Mouse (Mus musculus) lung, postnatal 10 days (tissue): ENCODE results near the gene Elavl4.
A peak's percentile ranks its signal among the peaks of the same experiment; 100 is the strongest.

Experiments
- DNase-seq: peaks from one replicate; pipeline ENCODE4 v3.0.0; 2021

Elavl4 gene

DNA sequence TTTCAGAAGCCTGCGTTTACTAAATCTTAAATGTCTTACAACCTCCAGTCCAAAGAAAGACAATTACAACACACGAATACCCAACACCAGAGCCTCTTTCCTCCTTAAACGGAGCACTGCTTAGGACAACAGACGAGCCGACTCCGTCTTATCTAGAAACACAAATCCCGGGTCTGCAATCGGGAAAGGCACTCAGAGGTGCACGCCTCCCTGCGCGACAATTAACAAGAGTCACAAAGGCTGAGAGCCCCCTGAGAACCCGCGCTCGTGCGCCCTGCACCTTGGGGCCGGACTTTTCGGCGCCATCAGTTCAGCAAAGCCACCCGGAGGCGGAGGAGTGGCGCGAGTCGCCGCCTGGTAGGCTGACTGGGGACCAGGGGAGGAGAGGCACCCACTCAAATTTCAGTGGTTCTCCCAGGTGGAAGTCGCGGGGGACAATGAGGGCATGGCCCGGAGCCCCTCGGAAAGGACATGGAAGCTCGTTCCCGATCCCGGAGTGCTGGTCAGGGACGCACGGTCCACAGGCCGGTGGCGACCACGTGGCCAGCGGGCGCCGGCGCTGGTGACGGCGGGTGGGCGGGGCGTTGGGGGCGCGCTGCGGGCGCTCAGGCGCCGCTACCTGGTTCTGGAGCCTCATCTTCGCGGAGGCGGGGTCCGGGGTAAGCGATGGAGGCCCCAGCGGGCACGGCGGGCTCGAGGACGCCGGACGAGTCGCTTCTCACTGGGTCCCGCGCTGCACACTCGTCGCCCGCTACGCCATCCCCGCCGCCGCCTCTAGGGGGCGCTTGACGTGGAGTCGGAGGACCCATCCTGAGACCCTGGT lies at the start of gene Elavl4:
Gene Elavl4 (minus strand): TSS at position 732 of the 823 bp plus-strand sequence.
- DNase-seq: peak; percentile 31

DNA sequence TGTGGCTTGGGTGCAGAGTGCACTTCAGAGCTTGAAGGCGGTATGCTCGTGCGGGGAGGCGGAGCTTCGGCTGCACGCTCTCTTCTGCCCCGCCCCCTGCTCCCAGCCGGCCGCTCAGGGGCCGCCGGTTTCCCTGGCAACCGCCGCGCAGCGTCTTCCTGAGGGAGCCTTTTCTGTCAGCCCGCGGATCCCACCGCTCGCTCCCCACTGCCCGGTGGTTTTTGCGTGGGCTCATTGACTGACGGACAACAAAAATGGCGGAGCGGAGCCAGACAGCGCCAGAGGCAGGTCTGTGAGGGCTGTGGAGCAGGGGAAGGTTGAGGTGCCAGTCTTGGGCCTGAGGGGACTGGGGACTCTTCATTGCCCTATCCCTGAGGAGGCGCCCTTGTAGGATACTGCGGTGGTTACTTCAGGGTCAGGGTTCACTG lies 45.9 kb upstream of the Elavl4 start, which contains the start of gene Agbl4:
Gene Agbl4 (plus strand): TSS at position 44 of the 428 bp plus-strand sequence.
- peak; percentile 44 for DNase-seq

GRCm38 (mm10) chr4:110396221-110396620 lies 44.5 kb upstream of the Elavl4 start:
- DNase-seq: no peak

DNA sequence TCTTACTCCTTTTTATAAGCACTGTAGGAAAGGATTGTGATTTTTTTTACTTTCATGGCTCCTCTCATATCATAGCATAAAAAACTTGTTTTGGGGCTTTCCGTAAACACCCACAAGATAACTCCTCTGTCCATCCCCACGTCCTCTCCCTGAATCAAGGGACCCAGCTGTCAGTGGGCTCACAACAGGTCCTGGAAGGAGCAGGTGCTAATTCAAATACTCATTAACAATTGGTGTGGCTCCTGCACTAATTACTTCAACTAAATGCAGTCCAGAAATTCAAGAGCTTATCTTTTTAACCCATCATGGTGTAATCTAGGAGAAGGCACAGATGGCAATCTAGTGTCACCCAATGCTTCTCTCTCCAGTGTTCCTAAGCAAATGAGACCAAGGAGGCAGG lies 8.9 kb upstream of the Elavl4 start:
- no peak for DNase-seq

- DNase-seq: no peak
These were observed 276 bp upstream of the Elavl4 start for GRCm38 (mm10) chr4:110352001-110352369.

DNA sequence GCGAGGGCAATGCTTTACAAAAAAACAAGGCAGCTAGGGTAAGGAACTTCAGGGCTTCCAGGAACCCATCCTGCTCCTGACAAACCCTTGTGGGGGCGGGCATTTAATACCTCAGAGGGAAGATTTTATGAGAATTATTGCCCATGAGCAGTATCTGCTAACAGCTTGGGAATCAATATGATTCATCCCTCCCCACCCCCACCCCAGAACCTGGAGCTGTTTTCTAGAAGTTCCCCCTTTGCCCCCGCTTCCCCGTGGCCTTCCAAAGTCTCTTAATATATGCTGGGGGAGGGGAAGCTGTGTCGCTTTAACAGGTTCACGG lies 892 bp downstream of the Elavl4 start:
- no peak for DNase-seq

GRCm38 (mm10) chr4:110323912-110324311 lies 27.8 kb downstream of the Elavl4 start:
- no peak for DNase-seq

DNA sequence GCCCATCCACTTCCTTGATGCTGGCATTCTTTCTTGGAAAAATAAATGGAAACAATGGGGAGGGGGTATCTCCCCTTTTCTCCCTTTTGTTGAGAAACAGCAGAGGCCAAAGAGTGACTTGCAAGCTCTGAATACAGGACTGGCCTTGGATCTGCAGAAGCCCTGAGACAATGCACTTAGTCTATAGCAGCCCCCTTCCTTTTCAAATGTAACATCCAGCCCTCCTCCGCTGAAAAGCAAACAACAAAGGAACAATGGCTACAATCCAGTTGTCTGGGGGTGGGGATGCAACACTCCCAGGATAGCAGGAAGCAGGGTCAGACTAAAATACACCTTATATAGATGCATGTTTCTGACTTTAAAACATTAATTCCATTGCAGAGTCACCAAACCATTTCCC lies 39.6 kb downstream of the Elavl4 start:
- no peak for DNase-seq

GRCm38 (mm10) chr4:110306972-110307371 lies 44.7 kb downstream of the Elavl4 start:
- no peak for DNase-seq

GRCm38 (mm10) chr4:110306559-110306958 lies 45.1 kb downstream of the Elavl4 start:
- DNase-seq: no peak

- no peak for DNase-seq
These were observed 55.9 kb downstream of the Elavl4 start for GRCm38 (mm10) chr4:110295793-110296192.

DNA sequence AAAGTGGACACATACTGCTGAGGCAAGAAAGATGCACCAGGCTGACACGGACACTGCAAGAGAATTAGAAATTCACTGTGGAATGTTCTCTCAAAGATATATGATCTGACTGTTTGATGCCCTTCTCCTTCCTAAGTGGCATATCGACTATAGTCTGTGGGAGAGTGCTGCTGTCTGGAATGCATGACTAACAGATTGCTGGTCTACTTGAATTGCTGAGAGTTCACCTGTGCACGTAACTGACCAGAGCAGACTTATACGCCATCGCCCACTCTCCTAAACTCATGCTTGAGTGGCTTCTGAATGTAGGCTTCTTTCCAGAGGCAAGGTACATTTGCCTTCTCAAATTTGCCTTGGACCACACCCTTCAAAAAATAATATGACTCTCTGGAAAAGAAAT lies 58.5 kb downstream of the Elavl4 start:
- no peak for DNase-seq

DNA sequence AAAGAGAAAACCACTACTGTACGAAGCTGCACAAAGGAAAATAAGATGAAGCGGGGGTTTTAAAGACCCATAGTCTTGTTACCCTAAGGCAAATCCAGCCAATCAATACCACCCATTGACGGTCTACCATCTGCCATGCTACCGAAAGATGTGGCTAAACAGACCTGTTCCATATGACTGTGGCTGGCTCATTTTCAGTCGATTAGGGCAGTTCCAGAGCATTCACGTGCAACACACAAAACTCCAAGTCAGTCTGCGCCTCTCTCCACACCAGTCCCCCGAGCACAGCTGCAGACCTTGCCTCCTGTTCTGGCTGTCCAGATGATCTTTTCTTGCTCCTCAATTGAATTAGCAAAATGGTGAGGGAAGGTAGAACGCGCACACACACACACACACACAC lies 59.2 kb downstream of the Elavl4 start:
- no peak for DNase-seq

- DNase-seq: no peak
These were observed 61.1 kb downstream of the Elavl4 start for GRCm38 (mm10) chr4:110290544-110291095.

DNA sequence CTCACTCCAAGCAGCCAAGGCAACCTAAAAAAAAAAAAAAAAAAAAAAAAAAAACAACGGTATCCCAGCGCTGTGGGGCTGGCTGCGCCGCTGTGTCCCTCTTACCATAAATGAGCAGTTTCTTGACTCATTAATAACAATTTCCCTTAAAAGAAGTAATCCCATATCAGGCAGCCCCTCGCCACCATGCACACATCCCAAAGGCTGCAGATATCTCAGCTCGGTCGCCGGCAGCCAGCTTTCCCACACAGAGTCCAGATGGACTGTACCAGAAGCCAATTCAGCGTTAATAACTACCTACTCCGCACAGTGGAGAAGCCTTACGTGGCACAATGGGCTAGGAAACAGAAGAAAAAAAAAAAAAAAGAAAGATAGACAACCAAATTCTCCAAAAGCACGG lies 61.7 kb downstream of the Elavl4 start:
- DNase-seq: no peak

DNA sequence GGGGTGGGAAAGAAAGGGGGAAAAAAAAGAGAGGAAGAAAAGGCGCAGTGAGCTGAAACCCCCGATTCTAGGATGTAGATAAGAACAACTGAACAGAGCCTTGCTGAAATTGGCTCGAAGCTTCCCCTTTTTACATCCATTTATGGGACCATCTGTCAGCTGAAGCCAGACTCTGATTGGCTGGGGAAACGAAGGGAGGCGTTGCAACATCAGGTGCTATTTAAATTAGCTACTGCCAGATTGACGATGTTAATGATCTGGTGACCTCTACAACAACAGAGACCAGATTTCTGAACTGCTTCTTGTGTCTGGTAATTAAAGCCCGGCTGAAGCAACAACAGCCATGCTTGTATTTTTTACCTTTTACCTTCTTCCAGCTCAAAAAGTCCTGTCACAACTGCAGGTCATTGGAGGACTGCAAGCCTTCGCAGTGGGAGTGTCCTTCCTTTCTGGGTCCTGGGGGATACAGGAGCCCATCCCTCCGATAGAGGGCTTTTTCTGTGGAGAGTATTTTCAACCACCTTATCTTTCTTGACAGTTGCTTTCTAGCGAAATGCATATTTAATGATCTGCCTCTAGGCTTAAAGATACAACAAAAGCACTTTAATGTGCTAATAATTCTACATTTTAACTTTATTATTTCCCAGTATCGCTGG lies 64.2 kb downstream of the Elavl4 start:
- no peak for DNase-seq

DNA sequence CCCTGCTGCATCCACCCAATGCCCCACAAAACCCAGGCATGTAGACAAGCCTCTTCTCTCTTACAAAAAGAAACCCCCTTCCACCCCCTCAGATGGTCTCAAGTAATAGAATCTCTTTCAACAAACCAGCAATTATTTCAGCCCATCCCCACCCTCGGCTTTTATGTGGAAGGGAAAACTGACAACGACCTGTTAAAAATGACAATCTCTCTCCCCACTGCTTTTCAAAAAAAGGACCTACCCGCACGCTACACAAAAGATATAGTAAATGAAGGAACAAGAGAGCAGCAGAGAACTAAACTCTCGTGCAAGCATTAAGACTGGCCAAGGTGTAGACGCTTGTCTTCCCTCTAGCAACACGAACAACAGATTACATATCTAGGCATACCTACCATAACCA lies 64.9 kb downstream of the Elavl4 start:
- no peak for DNase-seq

DNA sequence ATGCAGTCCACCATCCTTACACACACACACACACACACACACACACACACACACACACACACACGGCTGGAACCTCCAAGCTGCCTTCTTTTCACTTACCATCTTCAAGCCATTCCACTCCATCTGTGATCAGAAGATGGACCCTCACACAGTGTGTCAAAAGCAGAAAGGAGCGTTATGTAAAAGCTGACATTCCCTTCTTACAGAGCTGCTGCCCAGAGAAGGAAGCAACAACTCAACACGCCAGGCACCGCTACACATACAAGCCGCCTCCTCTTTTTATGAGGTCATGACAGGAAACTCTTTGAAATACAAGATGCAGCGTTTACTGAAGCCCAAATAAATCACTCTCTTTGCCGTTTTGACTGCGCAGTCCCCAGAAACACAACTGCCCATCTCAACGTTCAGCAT lies 65.3 kb downstream of the Elavl4 start:
- DNase-seq: no peak

GRCm38 (mm10) chr4:110285346-110286330 lies 66.1 kb downstream of the Elavl4 start:
- no peak for DNase-seq

GRCm38 (mm10) chr4:110284446-110284845 lies 67.3 kb downstream of the Elavl4 start:
- no peak for DNase-seq

DNA sequence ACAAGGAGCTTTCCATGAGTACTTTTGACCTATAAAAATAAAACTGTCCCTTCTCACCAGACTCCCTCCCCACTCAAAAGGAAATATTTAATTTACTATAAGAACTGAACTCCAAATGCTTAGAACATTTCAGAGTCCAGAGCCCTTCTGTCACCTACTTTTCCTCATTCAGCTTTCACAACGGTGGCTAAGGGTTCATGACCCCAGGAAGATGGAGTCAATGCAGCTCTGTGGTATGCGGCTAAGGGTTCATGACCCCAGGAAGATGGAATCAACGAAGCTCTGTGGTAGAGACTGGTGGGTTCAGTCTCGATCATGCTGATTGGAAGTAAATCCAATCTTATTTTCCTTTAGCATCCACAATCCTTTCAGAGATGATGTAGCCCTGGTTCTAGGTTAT lies 81.7 kb downstream of the Elavl4 start:
- no peak for DNase-seq

DNA sequence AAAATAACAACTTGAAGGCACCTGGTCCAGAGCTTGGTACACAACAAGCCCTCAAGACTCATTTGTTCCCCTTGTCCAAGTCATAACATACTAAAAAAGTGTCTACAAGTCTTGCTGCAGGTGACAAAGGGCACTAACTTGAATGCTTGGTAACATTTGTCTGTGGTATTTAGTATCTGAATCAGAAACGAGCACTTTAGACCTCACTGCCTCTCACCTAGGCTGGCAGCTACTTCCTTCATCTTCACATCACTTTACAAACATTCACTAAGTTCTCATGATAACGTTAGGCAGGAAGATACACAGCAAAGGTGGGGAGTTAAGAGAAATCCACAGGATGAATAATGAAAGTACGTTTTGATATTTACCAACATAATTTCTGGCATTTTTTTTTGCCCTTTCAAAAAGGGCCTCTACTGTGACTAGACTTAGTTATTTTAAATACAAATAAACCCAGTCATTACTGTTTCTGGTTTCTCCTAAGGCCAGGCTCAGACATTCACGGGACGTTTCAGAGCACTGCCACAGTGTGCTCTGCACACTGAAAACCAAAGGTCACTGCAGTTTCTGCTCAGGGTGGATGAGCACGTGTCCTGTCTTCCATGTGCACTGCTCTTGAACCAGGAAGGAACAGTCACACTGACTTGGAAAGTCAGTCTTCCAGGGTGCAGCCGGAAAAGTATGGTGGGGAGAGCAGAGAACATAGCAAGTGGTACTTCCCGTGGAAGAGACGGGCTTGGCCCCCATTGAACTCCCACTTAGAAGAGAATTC lies 84.7 kb downstream of the Elavl4 start:
- no peak for DNase-seq
